Mouse (Mus musculus) testis, adult 2 months (tissue): Measurements from ENCODE around the gene Klhdc4.

Source experiments
- CTCF ChIP-seq: fragments of 200-500 bp; IDR thresholded peaks from 2 replicates; pipeline ENCODE4 v1.5.1; 2012; ENCODE audit warnings: low read depth, mild to moderate bottlenecking, inconsistent platforms, low read length, moderate library complexity; ENCODE audit not compliant: control insufficient read depth, insufficient read depth, insufficient replicate concordance
- POLR2A ChIP-seq: fragments of 200-500 bp; IDR thresholded peaks from 2 replicates; pipeline ENCODE4 v1.6.1; 2012; ENCODE audit warnings: low read depth, mild to moderate bottlenecking, inconsistent platforms, low read length, moderate library complexity; ENCODE audit not compliant: control insufficient read depth

- TF ChIP-seq CTCF (peak; percentile 38; the same call in 1 of the 2 replicates), POLR2A (no peak)
Observed at GRCm38 (mm10) chr8:121874031-121874430, 44.7 kb upstream of the Klhdc4 start.
